Mouse (Mus musculus): Measurements from ENCODE around the gene Pramef8. TPM values are rescaled to one million over a fixed set of nuclear protein-coding genes. Genes with fewer than 3 reads are reported as not detected.
"Not testable (repeated sequence)": the region's sequence is repeated elsewhere in the genome, so short reads cannot be mapped to it uniquely, and the experiment has no call there.

The Pramef8 gene
- 1 to 10 TPM; 4.6 to 7.6 TPM for total RNA-seq (2021)
- long read RNA-seq, experiment 1, partial matches to known transcripts = 1 of 3 reads
- long read RNA-seq, experiment 1, other reads (novel, unspliced or antisense) = 0 of 3 reads
- long read RNA-seq, experiment 2, partial matches to known transcripts = 0 of 7 reads
- long read RNA-seq, experiment 2, other reads (novel, unspliced or antisense) = 1 of 7 reads

DNA sequence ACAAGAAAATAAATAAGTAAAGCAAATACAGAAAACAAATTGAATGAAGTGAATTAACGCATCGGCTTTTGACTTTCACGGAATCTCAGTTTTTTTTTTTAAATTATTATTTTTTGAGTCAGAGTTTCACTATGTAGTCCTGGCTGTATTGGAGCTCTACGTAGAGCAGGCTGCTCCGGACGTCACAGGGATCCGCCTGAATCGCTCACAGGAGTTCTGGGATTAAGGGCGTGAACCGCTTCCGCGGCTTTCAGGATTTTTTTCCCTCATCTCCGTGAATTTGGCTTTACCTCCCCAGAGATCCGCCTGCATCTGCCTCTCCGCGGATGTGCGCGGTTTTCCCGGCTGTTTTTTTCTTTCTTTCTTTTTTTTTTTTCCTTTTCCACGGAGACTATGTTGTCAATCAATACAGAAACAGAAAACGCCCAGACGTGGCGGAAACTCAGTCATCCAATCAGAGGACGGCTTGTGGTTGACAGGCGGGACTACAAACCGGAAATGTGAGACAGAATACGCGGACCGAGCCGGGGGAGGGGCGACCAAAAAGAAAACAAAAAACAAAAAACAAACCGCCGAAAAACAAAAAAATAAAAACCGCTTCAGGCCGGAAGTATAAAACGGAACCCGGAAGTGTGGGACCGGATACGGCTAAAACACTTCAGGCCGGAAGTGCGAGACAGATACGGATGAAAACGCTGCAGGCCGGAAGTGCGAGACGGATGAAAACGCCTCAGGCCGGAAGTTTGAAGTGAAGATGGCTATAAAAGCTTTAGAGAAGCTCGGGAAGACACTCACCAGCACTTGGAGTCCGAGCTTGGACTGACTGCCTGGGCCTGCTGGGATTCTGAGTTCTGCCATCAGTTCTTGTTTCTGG is at the start of gene Pramef8:
Gene Pramef8 (plus strand): TSS at position 208 of the 874 bp plus-strand sequence.
- intact Hi-C loops (cut with DNase I) = no loop called here
- DNase-seq = peak; percentile 83 to 92

DNA sequence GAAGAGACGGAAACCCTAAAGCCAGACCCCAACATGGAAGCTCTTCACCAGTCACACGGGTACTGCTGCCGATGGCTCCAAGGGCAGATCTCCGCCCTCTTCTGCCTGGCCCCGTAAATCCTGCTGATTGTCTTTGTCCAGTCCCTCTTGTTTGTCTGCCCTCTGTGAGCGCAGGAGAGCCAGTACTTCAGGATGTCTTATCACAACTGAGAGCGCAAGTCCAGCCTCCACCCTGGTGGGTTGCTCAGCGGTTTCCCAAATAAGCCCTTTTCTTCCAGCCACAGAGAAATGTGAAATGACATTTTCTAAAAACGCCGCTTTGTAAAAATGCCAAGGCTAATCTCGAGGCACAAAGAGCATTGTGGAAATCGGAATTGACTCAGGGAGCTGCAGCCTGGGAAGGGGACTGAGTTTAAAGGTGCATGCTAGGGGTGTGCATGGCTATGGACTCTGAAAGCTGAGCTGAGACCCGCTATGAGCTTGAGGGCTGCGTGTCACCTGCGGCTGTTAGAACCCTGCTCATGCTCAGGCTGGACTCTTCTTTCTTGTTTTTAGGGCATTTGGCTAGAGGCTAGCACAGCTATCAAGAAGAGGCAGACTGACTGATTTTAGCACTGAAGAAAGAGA is 45.7 kb upstream of the Pramef8 start:
- intact Hi-C loops (cut with DNase I) = no loop called here
- no peak for DNase-seq

DNA sequence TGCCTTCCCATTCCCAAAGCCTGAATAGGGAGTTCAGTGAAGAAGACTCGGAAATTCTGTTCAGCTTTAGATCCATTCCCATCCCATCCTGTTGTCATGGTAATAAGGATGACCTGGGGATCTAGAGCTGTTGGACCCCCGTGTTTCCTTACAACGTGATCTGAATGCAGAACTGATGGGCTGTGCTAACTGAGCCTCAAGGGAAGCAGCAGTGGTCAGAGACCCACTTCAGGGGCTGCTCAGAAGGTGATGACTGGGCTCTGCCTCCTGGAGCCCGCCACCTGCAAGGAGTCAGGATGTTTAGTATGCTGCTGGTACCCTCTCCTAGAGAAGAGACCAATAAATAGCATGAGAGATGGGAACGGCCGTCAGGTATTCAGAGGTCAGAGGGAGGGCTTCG is 32.7 kb upstream of the Pramef8 start:
- DNase-seq = no peak
- intact Hi-C loops (cut with DNase I) = loop anchor here (1.0 to 5.0 kb wide), 2 partner anchors 54 to 842 kb away; no protein-coding TSS in a partner anchor

DNA sequence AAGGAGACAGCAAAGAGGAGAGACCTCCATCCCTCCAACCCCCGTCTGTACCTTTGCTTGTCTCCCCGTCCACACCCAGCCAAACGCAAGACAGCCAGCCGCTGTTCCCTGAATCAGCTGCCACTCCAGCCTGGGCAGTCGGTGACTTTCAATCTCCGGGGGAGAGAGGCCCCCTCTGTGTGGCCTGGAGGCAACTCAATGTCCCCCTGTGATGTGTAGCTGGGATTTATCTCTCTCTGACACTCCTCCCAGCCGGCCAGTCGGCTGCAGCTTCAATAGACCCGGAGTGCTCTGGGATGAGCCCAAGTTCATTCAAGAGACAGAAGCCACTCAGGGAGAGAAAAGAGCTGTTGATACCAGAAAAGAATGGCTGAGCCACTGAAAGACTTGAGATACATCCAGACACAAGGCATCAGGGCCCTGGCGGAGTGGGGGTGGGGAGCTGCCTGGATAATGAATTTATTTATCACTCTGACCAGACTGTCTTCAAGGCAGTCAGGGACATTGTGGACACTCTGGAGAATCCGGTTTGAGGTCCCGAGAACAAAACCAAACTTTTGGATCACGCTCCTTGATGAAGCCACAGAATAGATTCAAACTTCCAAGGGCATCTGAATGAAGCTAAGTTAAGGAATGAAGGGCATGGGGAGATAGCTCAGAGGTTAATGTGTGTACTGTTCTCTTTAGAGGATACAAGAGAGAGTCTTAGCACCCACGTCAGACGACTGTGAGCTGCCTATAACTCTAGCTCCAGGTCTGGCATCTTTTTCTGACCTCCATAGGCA is 32.1 kb upstream of the Pramef8 start:
- DNase-seq = no peak
- intact Hi-C loops (cut with DNase I) = loop anchor here (1.0 to 10.0 kb wide), 4 partner anchors 55 to 843 kb away; no protein-coding TSS in a partner anchor

DNA sequence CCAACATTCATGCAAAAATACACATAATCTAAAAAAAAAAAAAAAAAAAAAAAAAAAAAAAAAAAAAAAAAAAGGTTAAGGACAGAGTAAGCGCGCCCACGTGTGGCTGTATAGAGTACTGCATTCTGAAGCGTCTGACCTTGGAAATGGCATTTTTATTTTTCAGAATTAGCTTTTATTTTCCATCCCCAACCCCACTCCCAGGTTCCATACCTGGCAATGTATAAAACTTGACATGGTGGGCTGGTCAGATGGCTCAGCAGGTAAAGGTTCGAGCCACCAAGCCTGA is 31.6 kb upstream of the Pramef8 start:
- intact Hi-C loops (cut with DNase I) = loop anchor here (5.0 to 10.0 kb wide), 2 partner anchors 123 to 346 kb away; no protein-coding TSS in a partner anchor
- DNase-seq = peak in 1 of 2 experiments; percentile 30

DNA sequence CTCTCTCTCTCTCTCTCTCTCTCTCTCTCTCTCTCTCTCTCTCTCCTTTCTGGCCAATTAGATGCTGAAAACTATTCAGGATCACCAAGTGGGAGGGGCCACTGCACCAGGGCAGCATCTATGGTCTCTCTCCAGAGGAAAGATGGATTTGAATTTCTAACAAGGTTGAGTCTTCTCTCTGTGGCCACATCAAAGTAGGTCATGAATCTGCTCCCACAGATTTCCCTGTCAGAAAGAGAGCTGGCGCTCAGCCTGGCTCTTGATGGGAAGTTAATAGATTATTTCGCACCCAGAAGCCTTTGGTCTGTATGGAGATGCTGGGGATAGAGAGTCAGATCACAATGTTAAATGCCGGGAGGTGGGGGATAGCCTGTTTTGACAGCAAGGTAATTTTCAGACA is 30.1 kb upstream of the Pramef8 start:
- DNase-seq = no peak
- intact Hi-C loops (cut with DNase I) = loop anchor here (5.0 to 10.0 kb wide), 2 partner anchors 125 to 347 kb away; no protein-coding TSS in a partner anchor

DNA sequence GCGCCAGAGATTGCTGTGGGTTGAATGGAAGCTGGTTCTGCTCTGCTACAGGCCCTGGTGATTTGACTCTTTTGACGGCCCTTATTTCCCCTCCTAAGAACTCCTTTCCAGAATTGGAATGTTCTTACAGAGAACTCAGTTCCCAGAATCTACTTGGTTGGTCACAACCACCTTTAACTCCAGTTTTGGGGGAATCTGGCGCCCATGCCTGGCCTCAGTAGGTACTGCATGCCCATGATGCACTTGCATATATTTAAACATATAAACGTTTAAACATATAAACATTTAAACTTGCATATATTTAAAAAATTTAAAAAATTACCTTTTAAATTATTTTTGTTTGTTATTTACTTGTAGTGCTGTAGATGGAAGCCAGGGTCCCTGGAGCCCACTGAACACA is 28.6 kb upstream of the Pramef8 start:
- intact Hi-C loops (cut with DNase I) = loop anchor here (5.0 to 10.0 kb wide), 2 partner anchors 126 to 349 kb away; no protein-coding TSS in a partner anchor
- DNase-seq = no peak

DNA sequence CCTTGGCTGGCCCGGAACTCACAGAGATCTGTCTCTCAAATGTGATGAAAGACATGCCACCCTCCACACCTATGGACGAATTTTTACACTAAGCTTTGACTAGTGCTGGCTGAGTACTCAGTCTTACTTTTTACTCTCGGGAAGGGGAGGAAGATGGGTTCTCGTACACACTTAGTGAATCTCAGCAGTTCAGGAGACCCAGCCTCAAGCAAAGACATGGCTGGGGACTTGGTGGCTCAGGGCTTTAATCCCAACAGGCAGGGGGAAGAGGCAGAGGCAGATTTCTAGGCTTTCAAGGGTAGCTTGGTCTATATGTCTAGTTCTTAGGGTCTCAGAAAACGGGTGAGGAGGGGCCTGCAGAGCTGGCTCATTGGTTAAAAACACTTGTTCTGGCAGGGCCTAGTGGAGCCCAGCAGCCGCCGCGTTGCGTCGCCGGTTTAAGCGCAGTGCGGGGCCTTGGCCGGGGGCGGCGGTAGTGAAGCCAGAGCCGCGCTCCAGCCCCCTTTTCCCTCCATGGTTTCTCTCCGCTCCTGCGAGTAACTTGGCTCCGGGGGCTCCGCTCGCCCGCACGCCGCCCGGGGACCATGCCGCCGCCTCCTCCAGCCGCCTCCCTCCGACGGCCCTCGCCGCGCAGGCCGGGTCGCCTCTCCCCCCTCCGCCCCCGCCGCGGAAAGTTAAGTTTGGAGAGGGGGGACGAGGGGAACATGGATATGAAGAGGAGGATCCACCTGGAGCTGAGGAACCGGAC is 23.1 kb upstream of the Pramef8 start:
- peak; percentile 11 to 33 for DNase-seq
- intact Hi-C loops (cut with DNase I) = loop anchor here (10.0 kb wide), 1 partner anchor 354 kb away; no protein-coding TSS in a partner anchor

DNA sequence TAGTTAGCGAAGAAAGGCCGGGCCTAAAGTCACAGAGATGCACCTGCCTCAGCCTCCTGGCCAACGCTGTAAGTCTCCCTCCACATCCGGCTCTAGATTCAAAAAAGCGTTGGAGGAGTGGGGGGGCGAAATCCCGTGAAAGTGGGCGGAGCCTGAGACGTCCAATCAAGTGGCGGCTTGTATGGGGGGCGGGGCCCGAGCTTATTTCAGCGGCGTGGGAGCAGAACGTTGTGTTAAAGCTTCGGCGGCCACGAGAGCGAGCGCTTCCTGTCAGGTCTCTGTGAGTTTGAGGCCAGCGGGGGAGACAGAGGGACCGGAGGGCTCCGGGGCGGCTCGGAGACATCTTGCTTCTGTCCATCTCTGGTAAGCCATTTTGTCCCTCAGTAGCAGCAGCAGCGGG is 18.0 kb upstream of the Pramef8 start, which contains the start of gene Pramel1:
Gene Pramel1 (plus strand): TSS at position 248 of the 400 bp plus-strand sequence.
- intact Hi-C loops (cut with DNase I) = no loop called here
- DNase-seq = no peak

DNA sequence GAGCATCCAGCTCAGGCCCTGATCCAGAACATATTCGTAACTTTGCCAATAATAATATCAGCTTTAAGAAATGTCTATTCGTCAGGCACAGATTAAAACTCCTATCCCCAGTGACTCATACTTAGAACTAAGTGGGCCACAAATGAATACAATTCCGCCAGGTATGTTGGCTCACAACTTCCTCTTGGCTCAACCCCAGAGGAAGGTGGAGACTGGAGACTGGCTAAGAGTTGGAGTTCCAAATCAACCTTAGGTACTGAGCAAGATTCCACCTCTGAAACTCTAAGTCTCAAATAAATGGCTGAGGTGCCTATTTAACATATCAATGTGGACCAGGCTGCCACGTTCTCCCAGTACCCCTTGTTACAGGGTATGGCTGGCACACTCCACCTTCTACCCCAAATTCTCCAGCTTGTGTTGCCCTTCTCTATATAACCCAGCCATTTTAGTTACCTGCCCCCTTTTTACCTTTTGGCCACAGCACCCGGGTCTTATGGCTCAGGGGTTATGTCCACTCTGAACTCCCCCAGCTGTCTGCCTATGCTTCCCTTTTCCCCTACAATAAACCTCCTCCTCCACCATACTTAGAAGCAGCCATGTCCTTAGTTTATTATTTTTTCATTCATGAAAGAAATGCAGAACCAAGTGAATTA is 534 bp upstream of the Pramef8 start:
- no peak for DNase-seq
- intact Hi-C loops (cut with DNase I) = no loop called here

DNA sequence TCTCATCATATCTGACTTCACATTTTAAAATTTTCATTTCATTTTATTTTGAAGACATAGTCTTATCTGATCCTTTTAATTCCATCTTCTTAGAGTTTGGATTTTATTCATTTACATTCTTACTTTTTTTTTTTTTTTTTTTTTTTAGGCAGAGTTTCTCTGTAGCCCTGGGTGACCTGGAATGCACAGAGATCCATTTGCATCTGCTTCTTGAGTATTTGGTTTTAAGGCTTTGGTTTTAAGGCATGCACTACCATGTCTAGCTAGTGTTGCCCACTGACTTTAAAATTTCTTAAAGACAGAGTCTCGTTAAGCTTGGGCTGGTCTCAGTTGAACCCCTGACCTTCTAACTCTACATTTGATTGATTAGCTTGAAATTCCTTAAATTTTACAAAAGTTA is 1.4 kb downstream of the Pramef8 start:
- intact Hi-C loops (cut with DNase I) = no loop called here
- DNase-seq = no peak

DNA sequence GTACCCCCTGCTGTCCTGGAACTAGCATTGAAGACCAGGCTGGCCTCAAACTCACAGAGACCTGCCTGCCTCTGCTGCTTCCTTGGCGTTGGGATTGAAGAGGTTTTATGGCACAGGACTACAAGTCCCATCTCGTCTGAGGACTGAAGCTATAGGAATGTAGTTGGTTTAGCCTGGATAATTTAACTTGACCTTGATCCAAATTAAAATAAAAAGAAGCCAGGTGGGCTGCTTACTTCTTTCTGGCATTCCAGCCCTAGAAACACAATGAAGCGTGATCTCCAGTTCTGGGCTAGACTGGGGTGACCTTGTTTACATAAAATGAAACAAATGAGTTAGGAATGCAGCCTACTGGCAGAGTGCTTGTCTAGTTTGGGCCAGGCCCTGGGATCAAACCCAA is 1.9 kb downstream of the Pramef8 start:
- intact Hi-C loops (cut with DNase I) = no loop called here
- DNase-seq = no peak

DNA sequence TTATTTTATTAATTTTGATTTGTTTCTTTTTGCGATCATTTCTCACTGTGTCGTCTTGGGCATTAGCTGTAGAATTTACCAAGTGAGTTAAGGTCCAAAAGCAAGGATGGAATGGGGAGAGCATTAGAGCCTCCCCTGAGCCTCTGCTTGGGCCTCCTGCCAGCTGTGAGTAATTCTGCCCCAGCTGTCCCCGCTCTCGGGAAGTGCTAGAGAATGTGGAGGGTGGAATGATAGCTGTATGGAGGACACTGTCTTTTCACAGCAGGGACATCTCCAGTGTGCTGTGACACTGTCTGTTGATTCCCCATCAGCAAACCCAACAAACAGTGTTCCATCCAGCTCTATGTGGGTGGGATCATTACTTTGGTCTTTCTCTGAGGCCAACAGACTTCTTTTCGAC is 14.5 kb downstream of the Pramef8 start:
- DNase-seq; intact Hi-C loops (cut with DNase I): not testable (repeated sequence)

DNA sequence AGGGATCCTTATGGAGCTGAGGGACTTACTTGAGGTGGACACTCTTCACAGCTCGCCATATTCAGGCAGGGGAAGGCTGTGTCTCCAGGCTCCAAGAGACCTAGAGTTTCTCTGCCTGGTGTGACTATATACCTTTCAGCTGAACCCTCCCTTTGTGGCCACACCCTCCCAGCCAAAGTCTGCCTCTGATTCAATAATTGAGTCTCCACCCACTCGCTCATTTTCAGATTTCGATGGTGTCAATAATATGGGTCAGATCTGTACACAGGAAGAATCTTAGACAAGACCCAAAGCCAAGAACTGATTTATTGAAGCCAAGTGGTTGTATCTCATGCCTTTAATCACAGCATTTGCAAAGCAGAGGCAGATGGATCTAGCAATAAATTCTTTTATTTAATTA is 38.0 kb downstream of the Pramef8 start, which contains the start of gene Oog4:
Gene Oog4 (minus strand): TSS at position 101 of the 400 bp plus-strand sequence.
- DNase-seq = no peak
- intact Hi-C loops (cut with DNase I) = no loop called here

Other genes with a start within 250 kb of the Pramef8 start
- 10 to 100 TPM; 17.9 to 19.7 TPM for gene Prdm2, start 199.4 kb upstream of the Pramef8 start, total RNA-seq (2021)
- gene Pdpn, start 112.9 kb upstream of the Pramef8 start, total RNA-seq (2021) = 1 to 10 TPM; 7.0 to 7.7 TPM
- 10 to 100 TPM; 18.7 to 22.2 TPM for gene Lrrc38, start 62.7 kb upstream of the Pramef8 start, total RNA-seq (2021)
- not detected for gene Pramel1, start 18.0 kb upstream of the Pramef8 start, total RNA-seq (2021)
- not detected for gene Oog4, start 37.9 kb downstream of the Pramef8 start, total RNA-seq (2021)
- not detected for gene Gm13043, start 98.9 kb downstream of the Pramef8 start, total RNA-seq (2021)
- gene Gm13040, start 123.5 kb downstream of the Pramef8 start, total RNA-seq (2021) = not detected
- not detected for gene BC080695, start 139.3 kb downstream of the Pramef8 start, total RNA-seq (2021)
- gene Gm13057, start 139.3 kb downstream of the Pramef8 start, total RNA-seq (2021) = not detected
- not detected for gene Gm13083, start 202.6 kb downstream of the Pramef8 start, total RNA-seq (2021)
- gene Gm13088, start 244.8 kb downstream of the Pramef8 start, total RNA-seq (2021) = not detected